Mouse (Mus musculus) intestine, embryonic 15.5 days (tissue): ENCODE data around the gene Hes2. TPM values are rescaled to one million over a fixed set of nuclear protein-coding genes. Genes with fewer than 3 reads are reported as not detected.

Experiments
- ATAC-seq: fragments of 200-750 bp; cut with Nextera tagmentation; 2 replicates; pipeline ENCODE4 v1.8.0; 2017; ENCODE audit warnings: moderate TSS enrichment, moderate library complexity
- H3K27ac ChIP-seq: fragments of 300-500 bp; sonication (generic); 2 replicates; pipeline ENCODE4 v1.5.1; 2015; ENCODE audit warnings: mild to moderate bottlenecking, inconsistent platforms
- H3K27me3 ChIP-seq: fragments of 300-500 bp; sonication (generic); replicated peaks from 2 replicates; pipeline ENCODE4 v1.6.1; 2015; ENCODE audit warnings: inconsistent platforms
- H3K36me3 ChIP-seq: fragments of 300-500 bp; sonication (generic); 2 replicates; pipeline ENCODE4 v1.6.1; 2015; ENCODE audit warnings: inconsistent platforms
- H3K4me1 ChIP-seq: fragments of 300-500 bp; sonication (generic); replicated peaks from 2 replicates; pipeline ENCODE4 v1.6.1; 2015; ENCODE audit warnings: inconsistent platforms
- H3K4me2 ChIP-seq: fragments of 300-500 bp; sonication (generic); replicated peaks from 2 replicates; pipeline ENCODE4 v1.6.1; 2015; ENCODE audit warnings: mild to moderate bottlenecking, inconsistent platforms
- H3K4me3 ChIP-seq: fragments of 300-500 bp; sonication (generic); replicated peaks from 2 replicates; pipeline ENCODE4 v1.5.1; 2015; ENCODE audit warnings: inconsistent platforms
- H3K9ac ChIP-seq: fragments of 300-500 bp; sonication (generic); 2 replicates; pipeline ENCODE4 v1.6.1; 2015; ENCODE audit warnings: inconsistent platforms
- H3K9me3 ChIP-seq: fragments of 300-500 bp; sonication (generic); 2 replicates; pipeline ENCODE4 v1.6.1; 2016; ENCODE audit warnings: inconsistent platforms
- WGBS: fragments of 180-500 bp; shearing (Covaris S2); methylation state at CpG from one replicate; pipeline ENCODE4 v1.1.7; 2015; 5-methylcytosine and 5-hydroxymethylcytosine counted together
- polyA plus RNA-seq: library from polyadenylated mRNA; unstranded; fragments of >200 nt; fragmentation: Nextera tagmentation; extraction: Ambion mirVana; gene quantifications from 2 replicates; pipeline ENCODE4 v1.2.1, GENCODE M21; 2015

Hes2 gene
- polyA plus RNA-seq, 1 experiment from 2014 or later: 0.30 TPM

GRCm38 (mm10) chr4:152125161-152126025 lies 33.3 kb upstream of the Hes2 start:
- H3K4me3 ChIP-seq: peak overlapping the region; percentile 24
- H3K4me2 ChIP-seq: peak overlapping the region; percentile 48
- peaks cover 93% of the 10 kb centered on the region for H3K27me3 ChIP-seq
- H3K27ac ChIP-seq: no peak overlapping the region
- ATAC-seq: no peak
- no peaks in the 10 kb centered on the region for H3K36me3 ChIP-seq
- no peak overlapping the region for H3K9ac ChIP-seq
- H3K9me3 ChIP-seq: no peaks in the 10 kb centered on the region
- 30% methylated on average over 56 of the region's 56 CpGs for WGBS
- peaks cover 43% of the 10 kb centered on the region for H3K4me1 ChIP-seq

GRCm38 (mm10) chr4:152126026-152126920 lies 32.4 kb upstream of the Hes2 start:
- Histone ChIP-seq H3K4me2 (peak overlapping the region; percentile 48), H3K27ac (no peak overlapping the region), H3K27me3 (peaks cover 93% of the 10 kb centered on the region), H3K4me1 (peaks cover 43% of the 10 kb centered on the region), H3K9ac (no peak overlapping the region), H3K36me3 (no peaks in the 10 kb centered on the region), H3K4me3 (peak overlapping the region; percentile 24), H3K9me3 (no peaks in the 10 kb centered on the region)
- 21% methylated on average over 65 of the region's 65 CpGs for WGBS
- ATAC-seq: no peak

GRCm38 (mm10) chr4:152127884-152128283 lies 30.8 kb upstream of the Hes2 start:
- no peak overlapping the region; the same call in 1 of the 2 replicates for H3K4me3 ChIP-seq
- peaks cover 97% of the 10 kb centered on the region for H3K27me3 ChIP-seq
- H3K27ac ChIP-seq: no peak overlapping the region
- no peaks in the 10 kb centered on the region for H3K36me3 ChIP-seq
- 82% methylated on average over 11 of the region's 11 CpGs for WGBS
- H3K4me1 ChIP-seq: peaks cover 56% of the 10 kb centered on the region
- no peak overlapping the region for H3K9ac ChIP-seq
- no peak for ATAC-seq
- peak overlapping the region; percentile 92; the same call in 1 of the 2 replicates for H3K4me2 ChIP-seq
- H3K9me3 ChIP-seq: no peaks in the 10 kb centered on the region

GRCm38 (mm10) chr4:152128784-152129183 lies 29.9 kb upstream of the Hes2 start:
- Histone ChIP-seq H3K9ac (no peak overlapping the region), H3K27me3 (peaks cover 97% of the 10 kb centered on the region), H3K27ac (no peak overlapping the region), H3K9me3 (no peaks in the 10 kb centered on the region), H3K36me3 (no peaks in the 10 kb centered on the region), H3K4me3 (0 out of 2 replicates have a peak overlapping the region, but pooled peaks have one; percentile 9), H3K4me2 (peak overlapping the region; percentile 92), H3K4me1 (peaks cover 58% of the 10 kb centered on the region)
- peak; percentile 13; the same call in 1 of the 2 replicates for ATAC-seq
- 45% methylated on average over 5 of the region's 5 CpGs for WGBS

GRCm38 (mm10) chr4:152129395-152129930 lies 29.2 kb upstream of the Hes2 start:
- ATAC-seq: no peak
- Histone ChIP-seq H3K4me1 (peaks cover 58% of the 10 kb centered on the region), H3K9ac (peak overlapping the region; percentile 8; the same call in 1 of the 2 replicates), H3K27ac (no peak overlapping the region), H3K4me2 (peak overlapping the region; percentile 92), H3K36me3 (no peaks in the 10 kb centered on the region), H3K27me3 (peaks cover 94% of the 10 kb centered on the region), H3K9me3 (no peaks in the 10 kb centered on the region), H3K4me3 (peak overlapping the region; percentile 9; the same call in 1 of the 2 replicates)
- 38% methylated on average over 13 of the region's 13 CpGs for WGBS

- Histone ChIP-seq H3K4me2 (peak overlapping the region; percentile 92), H3K9ac (peak overlapping the region; percentile 55), H3K36me3 (no peaks in the 10 kb centered on the region), H3K4me3 (peak overlapping the region; percentile 52), H3K27ac (peak overlapping the region; percentile 72), H3K9me3 (no peaks in the 10 kb centered on the region), H3K27me3 (peaks cover 84% of the 10 kb centered on the region), H3K4me1 (peaks cover 54% of the 10 kb centered on the region)
- WGBS: under 1% methylated on average over 82 of the region's 85 CpGs
- ATAC-seq: peak; percentile 84
These were observed 27.7 kb upstream of the Hes2 start for GRCm38 (mm10) chr4:152130771-152131653.

GRCm38 (mm10) chr4:152131809-152132771 lies 26.6 kb upstream of the Hes2 start:
- Histone ChIP-seq H3K4me3 (peak overlapping the region; percentile 52), H3K9ac (peak overlapping the region; percentile 55), H3K27me3 (peaks cover 73% of the 10 kb centered on the region), H3K4me1 (peaks cover 46% of the 10 kb centered on the region), H3K9me3 (no peaks in the 10 kb centered on the region), H3K4me2 (peak overlapping the region; percentile 92), H3K36me3 (no peaks in the 10 kb centered on the region), H3K27ac (0 out of 2 replicates have a peak overlapping the region, but pooled peaks have one; percentile 72)
- WGBS: 8% methylated on average over 50 of the region's 50 CpGs
- ATAC-seq: peak; percentile 54

GRCm38 (mm10) chr4:152132772-152133169 lies 25.9 kb upstream of the Hes2 start:
- H3K27ac ChIP-seq: 0 out of 2 replicates have a peak overlapping the region, but pooled peaks have one; percentile 11
- H3K4me2 ChIP-seq: peak overlapping the region; percentile 92
- H3K9me3 ChIP-seq: no peaks in the 10 kb centered on the region
- 24% methylated on average over 10 of the region's 10 CpGs for WGBS
- ATAC-seq: peak; percentile 32
- no peak overlapping the region for H3K9ac ChIP-seq
- peaks cover 66% of the 10 kb centered on the region for H3K27me3 ChIP-seq
- H3K4me3 ChIP-seq: no peak overlapping the region
- H3K4me1 ChIP-seq: peaks cover 46% of the 10 kb centered on the region
- no peaks in the 10 kb centered on the region for H3K36me3 ChIP-seq

GRCm38 (mm10) chr4:152133213-152133612 lies 25.5 kb upstream of the Hes2 start:
- H3K27me3 ChIP-seq: peaks cover 62% of the 10 kb centered on the region
- H3K4me1 ChIP-seq: peaks cover 47% of the 10 kb centered on the region
- no peak overlapping the region for H3K9ac ChIP-seq
- 42% methylated on average over 5 of the region's 5 CpGs for WGBS
- no peak for ATAC-seq
- H3K4me3 ChIP-seq: no peak overlapping the region
- H3K4me2 ChIP-seq: no peak overlapping the region
- no peaks in the 10 kb centered on the region for H3K36me3 ChIP-seq
- no peak overlapping the region for H3K27ac ChIP-seq
- no peaks in the 10 kb centered on the region for H3K9me3 ChIP-seq

GRCm38 (mm10) chr4:152134507-152134906 lies 24.2 kb upstream of the Hes2 start:
- ATAC-seq: no peak
- peaks cover 47% of the 10 kb centered on the region for H3K4me1 ChIP-seq
- no peak overlapping the region for H3K9ac ChIP-seq
- no peaks in the 10 kb centered on the region for H3K9me3 ChIP-seq
- H3K4me2 ChIP-seq: no peak overlapping the region
- peaks cover 49% of the 10 kb centered on the region for H3K27me3 ChIP-seq
- H3K4me3 ChIP-seq: no peak overlapping the region
- H3K36me3 ChIP-seq: no peaks in the 10 kb centered on the region
- no peak overlapping the region for H3K27ac ChIP-seq
